Mouse (Mus musculus): Measurements from ENCODE around the gene Polr2e. TPM values are rescaled to one million over a fixed set of nuclear protein-coding genes. Genes with fewer than 3 reads are reported as not detected.

The Polr2e gene
- polyA plus RNA-seq, 1 experiment from 2014 or later: 241 TPM

DNA sequence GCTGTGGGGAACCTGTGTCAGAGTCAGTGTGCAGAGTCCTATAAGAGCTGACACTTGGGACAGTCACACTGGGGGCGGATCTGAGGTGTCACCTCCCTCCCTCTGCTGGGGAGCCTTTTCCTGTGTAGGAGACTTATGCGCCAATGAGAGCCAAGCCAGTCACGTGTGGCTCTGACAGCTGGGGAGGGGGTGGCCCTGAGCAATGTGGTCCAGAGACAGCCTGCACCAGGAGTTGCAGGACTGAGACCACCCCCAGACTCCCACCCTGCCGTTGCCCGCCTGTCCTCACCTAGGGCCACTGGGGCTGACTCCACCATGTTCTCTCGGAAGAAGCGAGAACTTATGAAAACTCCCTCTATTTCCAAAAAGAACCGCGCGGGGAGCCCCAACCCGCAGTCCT, 23.1 kb downstream of the Polr2e start, which contains the start of gene Arhgap45:
Arhgap45 (plus strand) TSS at position 143 of the 400 bp plus-strand sequence.
- H3K27ac ChIP-seq: no peak within 1 kb of the TSS
- no peaks in the 10 kb centered on the region for H3K9me3 ChIP-seq
- WGBS: 65% methylated on average over 11 of the region's 11 CpGs
- no peaks in the 10 kb centered on the region for H3K36me3 ChIP-seq
- H3K9ac ChIP-seq (replicated peaks): no peak within 1 kb of the TSS; the same call in 1 of the 2 replicates
- peaks cover 68% of the 10 kb centered on the region for H3K27me3 ChIP-seq
- no peak for ATAC-seq (ENCODE audit: insufficient number of reproducible peaks, insufficient read depth, low FRiP score, low TSS enrichment, low read depth)
- peaks cover 21% of the 10 kb centered on the region for H3K4me1 ChIP-seq (replicated peaks)
- H3K4me2 ChIP-seq: no peak within 1 kb of the TSS
- H3K4me3 ChIP-seq (replicated peaks): no peak within 1 kb of the TSS

DNA sequence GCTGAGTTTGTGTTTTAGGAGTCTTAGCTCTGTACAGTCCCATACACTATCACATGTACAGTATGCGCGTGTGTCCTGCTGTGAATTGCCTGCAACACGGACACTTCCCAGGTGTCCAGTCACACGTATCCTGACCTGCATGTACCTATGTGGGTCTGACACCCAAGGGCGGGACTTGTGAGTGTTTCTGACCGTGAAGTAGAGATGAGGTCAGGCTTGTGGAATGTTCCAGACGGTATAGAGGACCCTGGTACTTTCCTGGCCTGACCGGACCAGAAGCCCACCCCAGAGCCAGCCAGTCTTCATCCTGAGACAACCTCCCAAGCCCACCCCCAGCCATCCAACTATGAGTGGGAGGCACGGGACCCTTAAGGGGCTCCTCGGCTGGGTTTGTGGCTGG, 24.0 kb downstream of the Polr2e start:
- peaks cover 68% of the 10 kb centered on the region for H3K27me3 ChIP-seq
- ATAC-seq (ENCODE audit: insufficient number of reproducible peaks, insufficient read depth, low FRiP score, low TSS enrichment, low read depth): no peak
- peaks cover 6% of the 10 kb centered on the region for H3K9me3 ChIP-seq
- no peaks in the 10 kb centered on the region for H3K36me3 ChIP-seq
- no peak overlapping the region for H3K4me2 ChIP-seq
- peaks cover 20% of the 10 kb centered on the region for H3K4me1 ChIP-seq (replicated peaks)
- H3K27ac ChIP-seq: no peak overlapping the region
- WGBS: 81% methylated on average over 10 of the region's 10 CpGs
- no peak overlapping the region for H3K9ac ChIP-seq (replicated peaks)
- no peak overlapping the region for H3K4me3 ChIP-seq (replicated peaks)

DNA sequence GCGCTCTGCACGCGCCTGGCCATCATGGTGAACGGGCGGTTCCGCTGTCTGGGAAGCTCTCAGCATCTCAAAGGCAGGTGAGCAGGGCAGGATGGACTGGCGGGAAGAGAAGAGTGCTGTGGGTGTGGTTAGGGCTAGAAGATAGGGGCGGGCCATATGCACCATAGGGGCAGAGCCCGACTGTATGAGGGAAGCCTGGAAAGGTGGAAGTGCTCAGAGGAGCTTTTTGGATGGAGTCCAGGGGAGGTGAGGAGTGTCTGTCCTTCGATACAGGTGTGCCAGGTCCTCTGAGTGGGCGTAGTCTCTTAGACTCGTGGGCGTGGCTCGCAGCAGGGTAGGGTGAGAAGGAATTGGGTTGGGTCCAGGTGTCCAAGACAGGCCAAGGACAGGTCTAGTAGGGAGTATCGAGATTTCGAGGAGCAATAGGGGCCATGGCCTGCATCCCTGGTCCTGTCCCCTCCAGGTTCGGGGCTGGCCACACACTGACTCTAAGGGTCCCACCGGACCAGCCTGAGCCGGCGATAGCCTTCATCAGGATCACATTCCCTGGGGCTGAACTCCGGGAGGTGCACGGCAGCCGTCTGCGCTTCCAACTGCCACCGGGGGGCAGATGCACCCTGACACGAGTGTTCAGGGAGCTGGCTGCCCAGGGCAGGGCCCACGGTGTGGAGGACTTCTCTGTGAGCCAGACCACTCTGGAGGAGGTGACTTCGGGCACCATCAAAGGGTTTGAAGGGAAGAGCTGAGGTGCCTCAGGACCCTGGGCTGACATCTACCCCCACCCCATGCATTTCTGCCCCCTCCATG, 24.9 kb downstream of the Polr2e start:
- ATAC-seq (ENCODE audit: insufficient number of reproducible peaks, insufficient read depth, low FRiP score, low TSS enrichment, low read depth): no peak
- Histone ChIP-seq H3K27ac (no peak overlapping the region), H3K36me3 (no peaks in the 10 kb centered on the region), H3K27me3 (peaks cover 68% of the 10 kb centered on the region), H3K9me3 (peaks cover 15% of the 10 kb centered on the region), H3K4me1 (replicated peaks) (peaks cover 12% of the 10 kb centered on the region), H3K4me2 (no peak overlapping the region), H3K9ac (replicated peaks) (peak overlapping the region; percentile 12; the same call in 1 of the 2 replicates), H3K4me3 (replicated peaks) (no peak overlapping the region)
- WGBS: 16% methylated on average over 28 of the region's 28 CpGs

DNA sequence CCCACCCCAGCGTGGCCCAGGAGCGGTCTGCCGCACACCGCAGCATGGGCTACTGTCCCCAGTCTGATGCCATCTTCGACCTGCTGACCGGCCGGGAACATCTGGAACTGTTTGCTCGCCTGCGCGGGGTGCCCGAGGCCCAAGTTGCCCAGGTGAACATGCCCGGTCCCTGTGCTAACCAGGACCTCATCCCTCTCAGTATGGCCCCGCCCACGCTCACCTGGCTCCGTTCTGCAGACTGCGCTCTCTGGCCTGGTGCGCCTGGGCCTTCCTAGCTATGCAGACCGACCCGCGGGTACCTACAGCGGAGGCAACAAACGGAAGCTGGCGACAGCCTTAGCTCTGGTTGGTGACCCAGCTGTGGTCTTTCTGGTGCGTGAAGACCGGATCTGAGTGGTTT, 26.0 kb downstream of the Polr2e start:
- Histone ChIP-seq H3K4me2 (no peak overlapping the region), H3K4me1 (replicated peaks) (peaks cover 1% of the 10 kb centered on the region), H3K36me3 (no peaks in the 10 kb centered on the region), H3K9ac (replicated peaks) (no peak overlapping the region), H3K9me3 (peaks cover 15% of the 10 kb centered on the region), H3K27me3 (peaks cover 65% of the 10 kb centered on the region), H3K4me3 (replicated peaks) (peak overlapping the region; percentile 7; the same call in 1 of the 2 replicates), H3K27ac (no peak overlapping the region)
- WGBS: 24% methylated on average over 25 of the region's 25 CpGs
- ATAC-seq (ENCODE audit: insufficient number of reproducible peaks, insufficient read depth, low FRiP score, low TSS enrichment, low read depth): no peak

DNA sequence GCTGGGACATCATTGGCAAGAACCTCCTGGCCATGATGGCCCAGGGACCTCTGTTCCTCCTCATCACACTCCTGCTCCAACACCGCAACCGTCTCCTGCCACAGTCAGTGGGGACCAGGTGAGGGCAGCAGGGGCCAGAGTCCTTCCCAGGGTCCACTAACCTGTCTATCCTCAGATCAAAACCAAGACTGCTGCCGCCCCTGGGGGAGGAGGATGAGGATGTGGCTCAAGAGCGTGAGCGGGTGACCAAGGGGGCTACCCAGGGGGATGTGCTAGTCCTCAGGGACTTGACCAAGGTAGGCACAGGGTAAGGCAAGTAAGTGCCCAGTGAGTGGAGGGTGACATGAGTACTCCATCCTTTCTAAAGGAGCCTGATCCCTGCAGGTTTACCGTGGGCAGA, 27.9 kb downstream of the Polr2e start:
- peaks cover 15% of the 10 kb centered on the region for H3K9me3 ChIP-seq
- 88% methylated on average over 6 of the region's 6 CpGs for WGBS
- ATAC-seq (ENCODE audit: insufficient number of reproducible peaks, insufficient read depth, low FRiP score, low TSS enrichment, low read depth): no peak
- no peak overlapping the region for H3K4me3 ChIP-seq (replicated peaks)
- H3K27me3 ChIP-seq: peaks cover 52% of the 10 kb centered on the region
- no peak overlapping the region for H3K4me2 ChIP-seq
- no peaks in the 10 kb centered on the region for H3K4me1 ChIP-seq (replicated peaks)
- H3K36me3 ChIP-seq: no peaks in the 10 kb centered on the region
- no peak overlapping the region for H3K27ac ChIP-seq
- H3K9ac ChIP-seq (replicated peaks): no peak overlapping the region

DNA sequence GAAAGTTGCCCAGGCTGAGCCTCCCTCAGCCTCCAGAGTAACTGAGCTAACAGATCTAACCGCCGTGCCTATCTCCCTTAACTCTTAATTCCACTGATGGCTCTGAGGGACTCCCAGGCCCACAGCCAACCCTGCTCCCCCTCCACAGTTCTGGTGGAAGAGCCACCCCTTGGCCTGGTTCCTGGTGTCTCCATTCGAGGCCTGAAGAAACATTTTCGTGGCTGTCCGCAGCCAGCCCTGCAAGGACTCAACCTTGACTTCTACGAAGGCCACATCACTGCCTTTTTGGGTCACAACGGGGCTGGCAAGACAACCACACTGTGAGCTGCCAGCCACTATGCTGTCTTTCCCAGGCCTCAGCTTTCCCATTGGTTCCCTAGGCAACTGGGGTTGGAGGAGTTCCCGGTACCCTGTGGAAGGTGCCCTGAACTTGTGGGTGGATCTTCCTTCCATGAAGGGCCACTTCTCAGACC, 35.3 kb downstream of the Polr2e start:
- Histone ChIP-seq H3K4me2 (no peak overlapping the region), H3K36me3 (no peaks in the 10 kb centered on the region), H3K27me3 (peaks cover 50% of the 10 kb centered on the region), H3K4me1 (replicated peaks) (peaks cover 8% of the 10 kb centered on the region), H3K9ac (replicated peaks) (no peak overlapping the region), H3K4me3 (replicated peaks) (no peak overlapping the region), H3K27ac (no peak overlapping the region), H3K9me3 (no peaks in the 10 kb centered on the region)
- ATAC-seq (ENCODE audit: insufficient number of reproducible peaks, insufficient read depth, low FRiP score, low TSS enrichment, low read depth): no peak
- 92% methylated on average over 8 of the region's 8 CpGs for WGBS

DNA sequence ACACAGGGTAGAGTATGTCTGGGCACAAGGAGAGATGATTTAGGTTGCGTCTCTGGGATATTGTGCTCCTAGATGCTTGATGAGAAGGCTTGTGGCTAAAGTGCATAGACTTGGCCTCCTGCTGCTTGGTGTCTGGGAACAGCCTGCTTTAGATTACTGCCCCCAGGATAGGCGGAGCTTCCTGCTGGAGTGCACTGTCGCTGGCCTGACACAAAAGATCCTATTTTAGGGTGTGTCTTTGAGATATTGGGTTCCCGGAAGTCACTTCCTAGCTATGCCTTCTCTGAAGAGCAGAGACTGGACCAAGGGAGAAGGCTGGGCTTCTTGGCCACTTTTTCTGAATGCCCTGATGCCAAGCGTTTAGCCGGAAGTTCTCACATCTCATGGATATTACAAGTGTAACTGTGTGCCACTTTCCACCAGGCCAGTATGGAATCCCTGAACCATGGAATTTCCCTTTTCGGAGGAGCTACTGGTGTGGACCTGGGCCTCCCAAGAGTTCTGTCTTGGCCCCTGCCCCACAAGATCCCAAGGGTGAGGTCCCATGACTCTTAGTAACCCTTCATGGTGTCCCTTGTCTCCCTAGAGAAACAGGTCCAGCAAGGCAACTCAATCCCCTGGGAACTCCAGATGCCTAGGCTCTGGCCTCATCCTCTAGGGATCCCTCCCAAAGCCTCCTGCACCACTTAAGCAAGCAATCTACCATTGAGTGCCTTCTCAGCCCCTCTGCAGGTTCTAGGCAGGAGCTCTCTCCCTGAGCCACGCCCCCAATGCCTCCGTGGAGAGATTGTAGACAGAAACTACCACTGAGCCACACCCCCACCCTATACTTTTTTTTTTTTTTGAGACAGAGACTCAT, 36.0 kb downstream of the Polr2e start:
- no peak overlapping the region for H3K27ac ChIP-seq
- H3K4me1 ChIP-seq (replicated peaks): peaks cover 8% of the 10 kb centered on the region
- peaks cover 56% of the 10 kb centered on the region for H3K27me3 ChIP-seq
- no peak for ATAC-seq (ENCODE audit: insufficient number of reproducible peaks, insufficient read depth, low FRiP score, low TSS enrichment, low read depth)
- no peak overlapping the region for H3K9ac ChIP-seq (replicated peaks)
- no peak overlapping the region for H3K4me2 ChIP-seq
- no peaks in the 10 kb centered on the region for H3K36me3 ChIP-seq
- WGBS: 65% methylated on average over 9 of the region's 9 CpGs
- H3K9me3 ChIP-seq: no peaks in the 10 kb centered on the region
- no peak overlapping the region for H3K4me3 ChIP-seq (replicated peaks)

DNA sequence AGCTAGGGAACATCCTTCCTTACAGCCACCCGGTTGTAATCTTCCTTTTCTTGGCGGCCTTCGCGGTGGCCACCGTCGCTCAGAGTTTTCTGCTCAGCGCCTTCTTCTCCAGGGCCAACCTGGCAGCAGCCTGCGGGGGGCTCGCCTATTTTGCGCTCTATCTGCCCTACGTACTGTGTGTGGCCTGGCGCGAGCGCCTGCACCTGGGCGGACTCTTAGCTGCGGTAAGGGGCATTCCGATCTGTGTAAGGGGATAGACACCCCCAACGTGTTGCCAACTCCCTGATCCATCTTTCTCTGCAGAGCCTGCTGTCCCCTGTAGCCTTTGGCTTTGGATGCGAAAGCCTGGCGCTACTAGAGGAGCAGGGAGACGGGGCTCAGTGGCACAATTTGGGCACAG, 36.8 kb downstream of the Polr2e start:
- Histone ChIP-seq H3K4me1 (replicated peaks) (peaks cover 13% of the 10 kb centered on the region), H3K4me3 (replicated peaks) (no peak overlapping the region), H3K27ac (no peak overlapping the region), H3K9me3 (no peaks in the 10 kb centered on the region), H3K27me3 (peaks cover 64% of the 10 kb centered on the region), H3K9ac (replicated peaks) (no peak overlapping the region), H3K36me3 (no peaks in the 10 kb centered on the region), H3K4me2 (no peak overlapping the region)
- ATAC-seq (ENCODE audit: insufficient number of reproducible peaks, insufficient read depth, low FRiP score, low TSS enrichment, low read depth): no peak
- whole genome bisulfite sequencing: 27% methylated on average over 21 of the region's 21 CpGs

DNA sequence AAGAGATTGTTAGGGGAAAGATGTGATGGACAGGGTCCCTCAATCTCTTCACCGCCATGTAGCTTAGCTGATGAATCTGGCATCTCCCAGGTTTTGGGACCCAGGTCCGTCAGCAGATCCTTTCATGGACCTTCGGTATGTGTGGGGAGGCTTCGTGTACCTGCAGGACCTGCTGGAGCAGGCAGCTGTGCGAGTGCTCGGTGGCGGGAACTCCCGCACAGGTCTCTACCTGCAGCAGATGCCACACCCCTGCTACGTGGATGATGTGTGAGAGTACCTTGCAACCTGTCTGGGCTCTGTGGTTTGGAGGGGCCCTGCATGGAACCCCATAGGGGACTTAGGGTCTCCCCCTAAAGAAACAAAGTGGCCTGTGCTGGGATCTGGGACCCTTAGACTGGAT, 37.6 kb downstream of the Polr2e start:
- H3K36me3 ChIP-seq: no peaks in the 10 kb centered on the region
- H3K4me3 ChIP-seq (replicated peaks): no peak overlapping the region
- no peak overlapping the region for H3K9ac ChIP-seq (replicated peaks)
- H3K27ac ChIP-seq: no peak overlapping the region
- ATAC-seq (ENCODE audit: insufficient number of reproducible peaks, insufficient read depth, low FRiP score, low TSS enrichment, low read depth): no peak
- H3K27me3 ChIP-seq: peaks cover 67% of the 10 kb centered on the region
- 75% methylated on average over 9 of the region's 9 CpGs for WGBS
- H3K9me3 ChIP-seq: no peaks in the 10 kb centered on the region
- peaks cover 20% of the 10 kb centered on the region for H3K4me1 ChIP-seq (replicated peaks)
- H3K4me2 ChIP-seq: no peak overlapping the region

DNA sequence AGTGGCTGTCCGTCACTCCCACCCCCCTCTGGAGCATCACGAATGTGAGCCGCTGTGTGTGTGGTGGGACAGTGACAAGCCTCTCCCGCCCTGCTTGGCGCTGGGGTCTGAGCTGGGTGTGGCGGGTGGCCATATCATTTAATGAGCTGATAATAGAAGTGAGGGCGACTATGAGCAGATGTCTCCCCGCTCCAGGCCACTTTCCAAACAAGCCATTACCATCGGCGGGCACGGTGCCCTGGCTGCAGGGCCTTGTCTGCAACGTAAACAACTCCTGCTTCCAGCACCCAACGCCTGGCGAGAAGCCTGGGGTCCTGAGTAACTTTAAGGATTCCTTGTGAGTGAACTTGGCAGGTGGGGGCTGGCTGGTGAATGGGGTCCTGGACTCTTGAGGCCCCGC, 41.8 kb downstream of the Polr2e start:
- Histone ChIP-seq H3K36me3 (peaks cover 22% of the 10 kb centered on the region), H3K9ac (replicated peaks) (peak overlapping the region; percentile 47; the same call in 1 of the 2 replicates), H3K4me2 (peak overlapping the region; percentile 88), H3K9me3 (no peaks in the 10 kb centered on the region), H3K27me3 (peaks cover 51% of the 10 kb centered on the region), H3K4me1 (replicated peaks) (peaks cover 17% of the 10 kb centered on the region), H3K27ac (no peak overlapping the region), H3K4me3 (replicated peaks) (peak overlapping the region; percentile 49)
- ATAC-seq (ENCODE audit: insufficient number of reproducible peaks, insufficient read depth, low FRiP score, low TSS enrichment, low read depth): no peak
- 6% methylated on average over 15 of the region's 15 CpGs for WGBS

Data from limb, embryonic 12.5 days (tissue).